Mouse (Mus musculus) embryonic facial prominence, embryonic 12.5 days (tissue): ENCODE results near the gene Manbal. TPM values are rescaled to one million over a fixed set of nuclear protein-coding genes. Genes with fewer than 3 reads are reported as not detected.
"Not testable (repeated sequence)": the region's sequence is repeated elsewhere in the genome, so short reads cannot be mapped to it uniquely, and the experiment has no call there.

ENCODE experiments used
- ATAC-seq: fragments of 200-750 bp; cut with Nextera tagmentation; 2 replicates; pipeline ENCODE4 v1.8.0; 2017; ENCODE audit not compliant: insufficient number of reproducible peaks, insufficient read depth, low FRiP score, low TSS enrichment
- H3K27ac ChIP-seq: fragments of 300-500 bp; sonication (generic); 2 replicates; pipeline ENCODE4 v1.5.1; 2016; ENCODE audit warnings: mild to moderate bottlenecking
- H3K27me3 ChIP-seq: fragments of 300-500 bp; sonication (generic); 2 replicates; pipeline ENCODE4 v1.6.1; 2016; ENCODE audit warnings: mild to moderate bottlenecking, moderate library complexity
- H3K36me3 ChIP-seq: fragments of 300-500 bp; sonication (generic); 2 replicates; pipeline ENCODE4 v1.6.1; 2016; ENCODE audit warnings: mild to moderate bottlenecking
- H3K4me1 ChIP-seq: fragments of 300-500 bp; sonication (generic); 2 replicates; pipeline ENCODE4 v1.6.1; 2016
- H3K4me2 ChIP-seq: fragments of 300-500 bp; sonication (generic); replicated peaks from 2 replicates; pipeline ENCODE4 v1.6.1; 2016; ENCODE audit warnings: mild to moderate bottlenecking, moderate library complexity
- H3K4me3 ChIP-seq: fragments of 300-500 bp; sonication (generic); 2 replicates; pipeline ENCODE4 v1.5.1; 2016; ENCODE audit warnings: mild to moderate bottlenecking
- H3K9ac ChIP-seq: fragments of 300-500 bp; sonication (generic); 2 replicates; pipeline ENCODE4 v1.6.1; 2016; ENCODE audit warnings: mild to moderate bottlenecking, moderate library complexity
- H3K9me3 ChIP-seq: fragments of 300-500 bp; sonication (generic); 2 replicates; pipeline ENCODE4 v1.6.1; 2016; ENCODE audit warnings: mild to moderate bottlenecking, moderate library complexity
- WGBS: fragments of 180-500 bp; shearing (Covaris S2); methylation state at CpG from one replicate; pipeline ENCODE4 v1.1.7; 2016; 5-methylcytosine and 5-hydroxymethylcytosine counted together
- polyA plus RNA-seq: library from polyadenylated mRNA; unstranded; fragments of >200 nt; fragmentation: Nextera tagmentation; extraction: Ambion mirVana; gene quantifications from 2 replicates; pipeline ENCODE4 v1.2.1, GENCODE M21; 2016

The Manbal gene
- polyA plus RNA-seq, 1 experiment from 2014 or later = 78.5 TPM

DNA sequence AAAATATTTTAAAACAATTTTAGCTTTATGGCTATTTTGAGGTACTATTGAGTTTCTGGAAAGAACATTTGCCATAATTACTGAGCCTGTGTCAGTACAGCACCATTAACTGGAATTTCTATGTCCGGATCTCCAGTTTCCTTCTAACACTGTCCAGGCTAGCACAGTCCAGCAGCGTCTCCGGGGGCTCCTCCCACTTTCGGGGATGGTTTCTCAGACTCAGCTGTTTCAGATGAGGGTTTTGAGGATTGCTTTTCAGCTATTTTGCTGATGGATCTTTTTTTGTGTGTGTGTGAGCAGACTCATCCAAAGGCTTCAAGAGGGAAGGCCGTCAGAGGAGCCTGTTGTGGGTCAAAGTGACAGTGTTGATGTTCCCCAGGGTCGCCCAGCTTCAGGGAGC is 4.3 kb downstream of the Manbal start:
- no peak overlapping the region for H3K27ac ChIP-seq
- H3K4me2 ChIP-seq = no peak overlapping the region
- no peak overlapping the region for H3K4me3 ChIP-seq
- no peaks in the 10 kb centered on the region for H3K27me3 ChIP-seq
- 64% methylated on average over 6 of the region's 6 CpGs for WGBS
- peaks cover 25% of the 10 kb centered on the region for H3K4me1 ChIP-seq
- H3K36me3 ChIP-seq = peaks cover 11% of the 10 kb centered on the region; the same call in 1 of the 2 replicates
- H3K9me3 ChIP-seq = no peaks in the 10 kb centered on the region
- ATAC-seq = no peak
- no peak overlapping the region for H3K9ac ChIP-seq

DNA sequence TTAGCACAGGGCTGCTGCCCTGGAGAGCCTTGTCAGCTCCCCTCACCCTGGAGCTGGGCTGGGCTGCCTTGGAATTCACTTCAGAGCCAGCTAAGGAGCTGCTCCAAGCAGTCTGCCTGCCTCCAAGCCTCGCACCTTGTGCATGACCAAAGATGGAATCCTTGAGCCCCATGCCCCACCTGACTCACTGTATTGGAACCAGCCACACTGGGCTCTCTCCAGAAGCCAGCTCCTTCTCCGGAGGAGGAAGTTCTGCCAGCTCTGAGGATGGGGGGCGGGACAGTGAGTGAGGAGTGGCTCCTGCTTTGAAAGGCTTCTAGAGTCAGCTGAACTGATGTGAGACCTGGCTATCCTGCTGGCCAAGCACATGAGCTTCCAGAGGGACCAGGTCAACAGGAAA is 6.3 kb downstream of the Manbal start:
- Histone ChIP-seq H3K4me3 (no peak overlapping the region), H3K36me3 (peaks cover 11% of the 10 kb centered on the region; the same call in 1 of the 2 replicates), H3K9ac (no peak overlapping the region), H3K27ac (no peak overlapping the region), H3K4me1 (peaks cover 18% of the 10 kb centered on the region), H3K4me2 (no peak overlapping the region), H3K27me3 (no peaks in the 10 kb centered on the region), H3K9me3 (no peaks in the 10 kb centered on the region)
- WGBS = 82% methylated on average over 3 of the region's 3 CpGs
- no peak for ATAC-seq

DNA sequence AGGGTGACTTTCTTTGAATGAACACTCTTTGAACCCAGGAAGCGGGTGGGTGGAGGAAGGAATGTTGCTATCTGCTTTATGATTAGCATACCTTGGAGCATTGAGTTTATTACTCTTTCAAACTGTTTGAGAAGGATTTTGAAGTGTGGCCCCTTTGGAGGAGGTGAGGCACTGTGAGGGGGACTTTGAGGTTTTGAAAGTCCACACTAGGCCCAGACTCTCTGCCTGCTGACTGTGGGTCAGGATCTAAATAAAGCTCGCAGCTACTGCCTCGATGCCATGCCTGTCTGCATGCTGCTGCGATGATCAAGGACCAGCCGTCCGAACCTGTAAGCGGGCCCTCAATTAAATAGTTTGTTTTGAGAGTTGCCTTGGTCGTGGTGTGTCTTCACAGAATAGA is 7.7 kb downstream of the Manbal start:
- no peak overlapping the region for H3K27ac ChIP-seq
- ATAC-seq = no peak
- H3K4me1 ChIP-seq = peaks cover 16% of the 10 kb centered on the region
- no peak overlapping the region for H3K9ac ChIP-seq
- H3K4me2 ChIP-seq = no peak overlapping the region
- H3K9me3 ChIP-seq = no peaks in the 10 kb centered on the region
- H3K36me3 ChIP-seq = peaks cover 23% of the 10 kb centered on the region; the same call in 1 of the 2 replicates
- H3K4me3 ChIP-seq = no peak overlapping the region
- WGBS = 56% methylated on average over 8 of the region's 8 CpGs
- H3K27me3 ChIP-seq = no peaks in the 10 kb centered on the region

DNA sequence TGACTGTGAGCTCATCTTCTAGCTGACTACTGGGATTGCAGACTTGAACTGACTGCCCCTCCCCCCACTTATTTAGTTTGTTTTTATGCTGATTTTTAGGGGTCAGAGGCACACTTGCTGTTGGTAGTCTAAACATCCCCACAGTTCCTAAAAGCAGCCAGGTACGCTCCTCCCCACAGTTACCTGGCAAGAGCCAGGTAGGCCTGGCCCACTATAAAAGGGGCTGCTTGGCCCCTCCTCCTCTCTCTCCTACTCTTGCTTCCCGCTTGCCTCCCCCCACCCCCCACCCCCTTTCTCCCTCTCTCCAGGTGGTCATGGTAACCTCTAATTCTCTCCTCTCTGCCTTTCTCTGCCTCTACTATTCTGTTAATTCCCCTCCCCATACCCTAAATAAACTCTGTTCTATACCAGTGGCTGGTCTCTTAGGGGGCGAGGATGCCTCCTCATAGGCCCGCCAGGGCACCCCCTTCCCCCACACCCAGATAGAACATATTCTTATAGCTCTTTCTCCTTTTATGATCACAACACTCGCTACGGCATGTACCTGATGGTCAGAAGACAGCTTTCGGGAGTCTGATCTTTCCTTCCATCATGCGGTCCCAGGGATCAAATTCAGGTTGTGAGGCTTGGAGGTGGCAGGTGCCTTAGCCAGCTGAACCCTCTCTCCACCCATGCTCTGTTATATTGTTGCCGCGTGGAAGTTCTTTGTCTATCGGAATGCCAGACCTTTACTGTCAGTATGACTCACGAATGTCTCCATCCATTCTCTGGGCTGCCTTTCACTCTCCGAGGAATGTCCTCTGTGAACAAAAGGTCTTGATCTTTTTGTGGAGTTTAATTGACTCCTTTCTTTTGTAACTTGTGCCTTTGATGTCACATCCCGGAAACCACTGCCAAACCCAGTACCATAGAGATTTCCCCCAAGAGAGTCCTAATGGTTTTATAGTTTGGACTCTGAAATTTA is 8.7 kb downstream of the Manbal start:
- H3K27me3 ChIP-seq = no peaks in the 10 kb centered on the region
- no peak overlapping the region for H3K4me2 ChIP-seq
- no peak overlapping the region for H3K27ac ChIP-seq
- no peak overlapping the region for H3K4me3 ChIP-seq
- peaks cover 16% of the 10 kb centered on the region for H3K4me1 ChIP-seq
- H3K9ac ChIP-seq = peak overlapping the region; percentile 6; the same call in 1 of the 2 replicates
- peaks cover 24% of the 10 kb centered on the region; the same call in 1 of the 2 replicates for H3K36me3 ChIP-seq
- no peak for ATAC-seq
- WGBS = 28% methylated on average over 14 of the region's 14 CpGs
- H3K9me3 ChIP-seq = no peaks in the 10 kb centered on the region

DNA sequence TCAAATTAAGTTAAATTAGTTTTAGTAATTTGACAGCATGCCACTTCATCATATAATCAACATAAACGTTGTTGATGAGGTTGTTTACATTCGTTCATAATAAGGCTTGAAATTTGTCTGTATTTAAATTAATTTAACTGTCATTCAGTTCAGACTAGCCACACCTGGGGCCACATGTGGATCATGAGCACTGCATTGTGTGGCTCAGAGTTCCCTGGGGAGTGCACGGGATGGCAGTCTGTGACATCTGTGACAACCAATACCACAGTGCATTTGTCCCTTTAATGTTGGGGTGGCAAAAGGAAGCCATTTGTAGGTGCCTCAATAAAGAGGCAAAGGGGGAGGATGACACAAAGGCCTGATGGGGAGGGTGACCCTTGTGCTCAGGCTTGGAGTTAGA is 9.6 kb downstream of the Manbal start:
- Histone ChIP-seq H3K9ac (no peak overlapping the region), H3K27me3 (no peaks in the 10 kb centered on the region), H3K36me3 (peaks cover 29% of the 10 kb centered on the region; the same call in 1 of the 2 replicates), H3K4me1 (peaks cover 16% of the 10 kb centered on the region), H3K9me3 (no peaks in the 10 kb centered on the region), H3K4me3 (no peak overlapping the region), H3K27ac (no peak overlapping the region), H3K4me2 (no peak overlapping the region)
- 58% methylated on average over 3 of the region's 3 CpGs for WGBS
- ATAC-seq = no peak

DNA sequence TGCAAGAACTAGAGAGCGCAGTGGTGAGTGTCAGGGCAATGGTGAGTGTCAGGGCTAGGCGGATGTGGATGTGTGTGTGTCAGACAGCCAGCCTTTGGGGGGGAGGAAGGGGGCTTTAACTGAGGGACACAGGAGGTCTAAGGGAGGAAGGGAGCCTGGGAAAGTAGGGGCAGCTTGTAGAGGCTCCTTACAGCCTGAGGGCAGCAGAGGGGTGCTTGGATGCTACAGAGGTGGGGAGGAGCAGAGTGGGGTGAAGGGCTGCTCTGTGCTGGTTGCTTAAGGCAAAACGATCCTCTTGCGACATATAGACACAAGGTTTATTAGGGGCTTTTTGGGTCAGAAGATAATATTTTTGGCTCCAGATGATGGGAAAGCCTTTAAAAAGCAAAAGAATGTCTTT is 17.4 kb downstream of the Manbal start:
- H3K9ac ChIP-seq = no peak overlapping the region
- peaks cover 50% of the 10 kb centered on the region for H3K36me3 ChIP-seq
- ATAC-seq = no peak
- H3K9me3 ChIP-seq = no peaks in the 10 kb centered on the region
- no peak overlapping the region for H3K4me2 ChIP-seq
- H3K27me3 ChIP-seq = no peaks in the 10 kb centered on the region
- 70% methylated on average over 4 of the region's 4 CpGs for WGBS
- H3K27ac ChIP-seq = no peak overlapping the region
- H3K4me1 ChIP-seq = no peaks in the 10 kb centered on the region
- H3K4me3 ChIP-seq = no peak overlapping the region

DNA sequence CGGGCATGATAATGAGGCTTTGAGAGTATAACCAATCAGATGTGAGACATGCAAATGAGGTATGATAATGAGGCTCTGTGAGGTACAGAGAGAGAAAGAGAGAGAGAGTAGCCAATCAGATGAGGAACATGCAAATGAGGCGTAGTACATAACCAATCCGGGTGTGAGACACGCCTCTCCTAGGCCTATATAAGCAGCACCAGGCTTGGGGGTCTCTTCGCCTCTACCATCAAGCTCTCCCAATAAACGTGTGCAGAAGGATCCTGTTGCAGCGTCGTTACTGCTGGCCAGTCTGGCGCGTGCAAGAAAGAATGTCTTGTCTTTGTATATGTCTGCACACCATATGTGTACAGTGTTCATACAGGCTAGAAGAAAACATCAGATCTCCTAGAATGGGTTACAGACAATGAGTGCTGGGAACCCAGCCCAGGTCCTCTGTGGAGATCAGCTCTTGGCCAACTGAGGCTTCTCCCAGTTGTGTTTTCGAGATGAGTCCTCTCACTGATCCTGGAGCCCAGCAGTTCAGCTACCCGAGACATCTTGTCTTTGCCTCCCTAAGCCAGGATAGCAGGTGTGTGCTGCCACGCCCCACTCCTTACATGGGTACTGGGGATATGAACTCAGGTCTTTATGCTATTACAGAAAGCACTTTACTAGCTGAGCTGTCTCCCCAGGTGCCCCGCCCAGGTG is 21.7 kb downstream of the Manbal start:
- not testable (repeated sequence) for H3K27me3 ChIP-seq
- peaks cover 37% of the 10 kb centered on the region for H3K36me3 ChIP-seq
- WGBS = 95% methylated on average over 14 of the region's 14 CpGs

DNA sequence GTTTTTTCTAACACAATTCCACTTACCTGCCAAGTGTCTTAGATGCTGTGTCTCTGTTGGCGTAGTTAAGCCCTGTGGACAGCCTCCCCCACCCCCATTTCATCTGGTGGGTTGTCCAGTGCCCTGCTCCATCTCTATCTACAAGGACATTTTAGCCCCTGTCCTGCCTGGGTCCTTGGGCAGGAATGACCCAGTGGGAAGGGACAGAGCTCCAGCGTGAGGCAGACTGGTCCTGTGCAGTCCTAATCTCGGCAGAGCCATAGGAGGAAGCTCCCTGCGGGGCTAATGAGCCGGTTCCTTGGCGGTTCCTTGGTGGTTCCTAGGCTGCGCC is 22.2 kb downstream of the Manbal start:
- Histone ChIP-seq H3K36me3 (peaks cover 36% of the 10 kb centered on the region), H3K4me3 (no peak overlapping the region), H3K4me1 (0 out of 2 replicates have a peak, but pooled peaks cover 2% of the 10 kb centered on the region), H3K27ac (no peak overlapping the region), H3K27me3 (no peaks in the 10 kb centered on the region), H3K9ac (no peak overlapping the region), H3K9me3 (no peaks in the 10 kb centered on the region), H3K4me2 (no peak overlapping the region)
- ATAC-seq = no peak
- 88% methylated on average over 7 of the region's 7 CpGs for WGBS

More for the DNA sequence above, 21.7 kb downstream of the Manbal start:
- H3K4me2 ChIP-seq, ATAC-seq, H3K4me1 ChIP-seq, H3K9ac ChIP-seq, H3K9me3 ChIP-seq, H3K27ac ChIP-seq, H3K4me3 ChIP-seq: not testable (repeated sequence)

DNA sequence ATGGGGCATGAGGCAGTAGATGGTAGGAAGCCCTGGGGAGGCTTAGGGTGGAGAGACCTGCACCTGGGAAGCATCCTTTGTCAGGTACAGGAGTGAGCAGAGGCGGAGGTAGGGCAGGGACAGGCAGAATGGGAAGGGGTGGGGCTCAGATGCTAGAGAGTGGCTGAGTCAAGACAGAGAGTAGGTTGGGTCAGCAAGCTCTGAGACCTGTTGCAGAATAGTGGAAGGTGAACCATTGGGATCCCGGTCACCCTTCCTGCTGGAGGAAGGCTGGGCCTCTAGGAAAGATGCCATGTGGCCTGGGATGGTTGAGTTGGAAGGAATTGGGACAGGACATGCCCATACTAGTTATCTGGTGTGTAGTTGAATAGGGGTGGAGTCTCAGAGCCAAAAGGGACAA is 24.9 kb downstream of the Manbal start:
- ATAC-seq = no peak
- WGBS = 94% methylated on average over 2 of the region's 2 CpGs
- no peak overlapping the region for H3K9ac ChIP-seq
- H3K9me3 ChIP-seq = no peaks in the 10 kb centered on the region
- no peak overlapping the region for H3K4me3 ChIP-seq
- H3K4me2 ChIP-seq = no peak overlapping the region
- no peak overlapping the region for H3K27ac ChIP-seq
- H3K36me3 ChIP-seq = peaks cover 47% of the 10 kb centered on the region
- H3K27me3 ChIP-seq = no peaks in the 10 kb centered on the region
- H3K4me1 ChIP-seq = peaks cover 25% of the 10 kb centered on the region; the same call in 1 of the 2 replicates

DNA sequence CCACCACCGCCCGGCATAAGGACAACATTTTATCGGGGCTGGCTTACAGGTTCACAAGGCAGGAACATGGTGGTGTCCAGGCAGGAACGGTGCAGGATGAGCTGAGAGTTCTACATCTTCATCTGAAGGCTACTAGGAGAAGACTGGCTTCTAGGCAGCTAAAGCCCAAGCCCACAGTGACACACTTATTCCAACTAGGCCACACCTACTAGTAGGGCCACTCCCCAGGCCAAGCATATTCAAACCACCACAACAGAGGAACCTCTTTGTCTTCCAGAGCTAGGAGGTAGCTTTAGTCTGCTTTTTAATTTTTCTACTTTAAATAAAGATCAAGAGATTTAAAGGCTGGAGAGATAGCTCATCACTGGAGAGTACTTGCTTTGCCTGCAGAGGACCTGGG is 26.2 kb downstream of the Manbal start:
- WGBS = 98% methylated on average over 4 of the region's 4 CpGs

DNA sequence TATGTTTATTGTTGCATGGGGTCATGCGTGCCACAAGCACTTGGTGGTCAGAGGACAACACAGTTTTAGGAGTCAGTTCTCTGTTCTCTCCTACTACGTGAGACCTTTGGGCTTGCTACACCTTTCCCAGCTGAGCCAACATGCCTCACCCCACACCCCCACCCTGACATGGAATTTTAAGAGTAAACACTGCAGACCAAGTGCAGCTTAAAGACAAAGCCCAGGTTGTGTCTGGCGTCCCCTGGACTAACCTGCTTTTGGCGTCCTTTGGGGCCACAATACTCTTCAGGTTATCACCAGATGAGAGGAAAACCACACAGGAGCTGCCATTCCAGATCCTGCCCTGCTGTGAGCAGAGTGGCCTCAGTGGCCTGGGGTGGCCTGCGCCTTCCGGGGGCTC is 27.5 kb downstream of the Manbal start:
- H3K4me2 ChIP-seq = no peak overlapping the region
- H3K4me1 ChIP-seq = peaks cover 25% of the 10 kb centered on the region; the same call in 1 of the 2 replicates
- WGBS = 61% methylated on average over 6 of the region's 6 CpGs
- no peak overlapping the region for H3K9ac ChIP-seq
- no peaks in the 10 kb centered on the region for H3K27me3 ChIP-seq
- 0 out of 2 replicates have a peak overlapping the region, but pooled peaks have one; percentile 48 for H3K27ac ChIP-seq
- no peaks in the 10 kb centered on the region for H3K9me3 ChIP-seq
- no peak overlapping the region for H3K4me3 ChIP-seq
- H3K36me3 ChIP-seq = peaks cover 47% of the 10 kb centered on the region
- no peak for ATAC-seq

More for the DNA sequence above, 26.2 kb downstream of the Manbal start:
- H3K36me3 ChIP-seq = peaks cover 51% of the 10 kb centered on the region
- peaks cover 25% of the 10 kb centered on the region; the same call in 1 of the 2 replicates for H3K4me1 ChIP-seq
- no peaks in the 10 kb centered on the region for H3K27me3 ChIP-seq
- no peak overlapping the region for H3K9ac ChIP-seq
- ATAC-seq = no peak
- no peak overlapping the region for H3K4me3 ChIP-seq
- no peak overlapping the region for H3K4me2 ChIP-seq
- H3K9me3 ChIP-seq = no peaks in the 10 kb centered on the region
- no peak overlapping the region for H3K27ac ChIP-seq
